Mouse (Mus musculus) hindbrain, embryonic 11.5 days (tissue): Measurements from ENCODE around the gene Mpi. TPM values are rescaled to one million over a fixed set of nuclear protein-coding genes. Genes with fewer than 3 reads are reported as not detected.

Source experiments
- ATAC-seq: fragments of 200-750 bp; cut with Nextera tagmentation; 2 replicates; pipeline ENCODE4 v1.8.0; 2017; ENCODE audit warnings: mild to moderate bottlenecking, moderate TSS enrichment, moderate library complexity; ENCODE audit not compliant: low FRiP score
- DNase-seq: peaks from one replicate; pipeline ENCODE4 v3.0.0-alpha.2; 2015; ENCODE audit warnings: low spot score
- H3K27ac ChIP-seq: fragments of 300-500 bp; sonication (generic); 2 replicates; pipeline ENCODE4 v1.5.1; 2014; ENCODE audit warnings: mild to moderate bottlenecking, low read depth, low read length
- H3K27me3 ChIP-seq: fragments of 300-500 bp; sonication (generic); 2 replicates; pipeline ENCODE4 v1.6.1; 2014; ENCODE audit warnings: mild to moderate bottlenecking, low read length, moderate library complexity, mixed read lengths; ENCODE audit not compliant: control insufficient read depth, insufficient read depth
- H3K36me3 ChIP-seq: fragments of 300-500 bp; sonication (generic); 2 replicates; pipeline ENCODE4 v1.6.1; 2014; ENCODE audit warnings: mild to moderate bottlenecking, low read length, moderate library complexity, mixed read lengths; ENCODE audit not compliant: control insufficient read depth, insufficient read depth
- H3K4me1 ChIP-seq: fragments of 300-500 bp; sonication (generic); replicated peaks from 2 replicates; pipeline ENCODE4 v1.6.1; 2014; ENCODE audit warnings: low read length, mixed read lengths; ENCODE audit not compliant: control insufficient read depth, insufficient read depth
- H3K4me2 ChIP-seq: fragments of 300-500 bp; sonication (generic); replicated peaks from 2 replicates; pipeline ENCODE4 v1.6.1; 2014; ENCODE audit warnings: mild to moderate bottlenecking, low read depth, low read length
- H3K4me3 ChIP-seq: fragments of 300-500 bp; sonication (generic); 2 replicates; pipeline ENCODE4 v1.5.1; 2014; ENCODE audit warnings: low read depth, low read length
- H3K9ac ChIP-seq: fragments of 300-500 bp; sonication (generic); 2 replicates; pipeline ENCODE4 v1.6.1; 2014; ENCODE audit warnings: low read depth, low read length
- H3K9me3 ChIP-seq: fragments of 300-500 bp; sonication (generic); 2 replicates; pipeline ENCODE4 v1.6.1; 2016; ENCODE audit warnings: low read length; ENCODE audit not compliant: control insufficient read depth
- polyA plus RNA-seq: library from polyadenylated mRNA; unstranded; fragments of >200 nt; fragmentation: Nextera tagmentation; extraction: Ambion mirVana; gene quantifications from 2 replicates; pipeline ENCODE4 v1.2.1, GENCODE M21; 2014

Gene Mpi
- polyA plus RNA-seq, 1 experiment from 2014 or later: 50.0 TPM

DNA sequence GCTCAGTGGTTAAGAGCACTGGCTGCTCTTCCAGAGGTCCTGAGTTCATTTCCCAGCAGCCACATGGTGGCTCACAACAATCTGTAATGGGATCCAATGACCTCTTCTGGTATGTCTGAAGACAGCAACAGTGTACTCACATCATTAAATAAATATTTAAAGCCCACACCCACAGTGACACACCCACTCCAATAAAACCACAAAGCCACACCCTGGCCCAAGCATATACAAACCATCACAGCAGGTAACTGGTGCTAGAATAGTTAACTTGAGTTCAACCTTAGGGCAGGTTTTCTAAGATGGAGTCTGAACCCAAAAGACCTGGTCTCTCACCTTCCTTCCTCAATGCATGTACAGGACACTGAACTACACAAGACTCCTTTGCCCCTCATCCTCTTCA, 57.6 kb downstream of the Mpi start:
- Histone ChIP-seq H3K9me3 (no peaks in the 10 kb centered on the region), H3K27ac (no peak overlapping the region), H3K4me1 (no peaks in the 10 kb centered on the region), H3K36me3 (no peaks in the 10 kb centered on the region), H3K9ac (no peak overlapping the region), H3K27me3 (no peaks in the 10 kb centered on the region; the same call in 1 of the 2 replicates), H3K4me2 (no peak overlapping the region), H3K4me3 (no peak overlapping the region)
- ATAC-seq (no peak), DNase-seq (no peak)

Other genes starting within 250 kb of the Mpi start
- gene Ppcdc, start 112.6 kb downstream of the Mpi start, polyA plus RNA-seq: 16.5 and 19.8 TPM in 2 replicates
- 17.7 and 18.3 TPM in 2 replicates for gene Scamp5, start 84.7 kb downstream of the Mpi start, polyA plus RNA-seq
- 7.7 and 10.5 TPM in 2 replicates for gene Rpp25, start 48.7 kb downstream of the Mpi start, polyA plus RNA-seq
- 702 and 724 TPM in 2 replicates for gene Cox5a, start 31.5 kb downstream of the Mpi start, polyA plus RNA-seq
- 14.9 and 17.7 TPM in 2 replicates for gene Fam219b, start 15.2 kb downstream of the Mpi start, polyA plus RNA-seq
- 57.6 and 57.8 TPM in 2 replicates for gene Scamp2, start 8.2 kb upstream of the Mpi start, polyA plus RNA-seq
- gene Ulk3, start 36.7 kb upstream of the Mpi start, polyA plus RNA-seq: 5.2 and 8.6 TPM in 2 replicates
- gene Cplx3, start 53.5 kb upstream of the Mpi start, polyA plus RNA-seq: 0.09 and 0.11 TPM in 2 replicates
- not detected in 2 replicates for gene Lman1l, start 68.0 kb upstream of the Mpi start, polyA plus RNA-seq
- gene Csk, start 100.9 kb upstream of the Mpi start, polyA plus RNA-seq: 29.4 and 30.7 TPM in 2 replicates
- not detected in 2 replicates for gene Cyp1a2, start 130.9 kb upstream of the Mpi start, polyA plus RNA-seq
- not detected in 2 replicates for gene Cyp1a1, start 135.2 kb upstream of the Mpi start, polyA plus RNA-seq
- 23.7 and 28.4 TPM in 2 replicates for gene Edc3, start 155.8 kb upstream of the Mpi start, polyA plus RNA-seq
- gene Clk3, start 213.1 kb upstream of the Mpi start, polyA plus RNA-seq: 83.8 and 91.4 TPM in 2 replicates